Mouse (Mus musculus) G1E (cell line): ENCODE measurements at regions not wholly inside any gene's neighbourhood (a gene's known extent, or its start where the extent isn't known, plus 50 kb on each side); places are given as distances from the start of the nearest gene placed in this dataset.

Experiments
- ATAC-seq: 2 replicates; pipeline ENCODE4 v1.8.0; 2016; ENCODE audit warnings: mild to moderate bottlenecking; ENCODE audit not compliant: insufficient number of reproducible peaks, poor library complexity, low FRiP score, severe bottlenecking; ENCODE audit errors: extremely low read depth
- DNase-seq: peaks from one replicate; pipeline ENCODE4 v3.0.0; 2012; ENCODE audit warnings: low spot score
- H3K27me3 ChIP-seq: 2 replicates; pipeline ENCODE4 v1.6.1; 2012; ENCODE audit warnings: mild to moderate bottlenecking, low read length, inconsistent platforms; ENCODE audit not compliant: insufficient read depth
- H3K36me3 ChIP-seq: replicated peaks from 2 replicates; pipeline ENCODE3; 2012; ENCODE audit warnings: mild to moderate bottlenecking, inconsistent platforms
- H3K4me1 ChIP-seq: 2 replicates; pipeline ENCODE4 v1.6.1; 2012; ENCODE audit warnings: low read depth, low read length, inconsistent platforms, mixed read lengths; ENCODE audit not compliant: insufficient read depth
- H3K4me3 ChIP-seq: 2 replicates; pipeline ENCODE4 v1.5.1; 2012; ENCODE audit warnings: low read depth, mild to moderate bottlenecking, inconsistent platforms, low read length, moderate library complexity, mixed read lengths
- H3K9me3 ChIP-seq: replicated peaks from 2 replicates; pipeline ENCODE4 v1.6.1; 2012; ENCODE audit warnings: inconsistent platforms
- CTCF ChIP-seq: IDR thresholded peaks from 2 replicates; pipeline ENCODE4 v1.5.1; 2012; ENCODE audit warnings: low read depth, low read length, inconsistent platforms, mixed read lengths
- GATA1 ChIP-seq: IDR thresholded peaks from 2 replicates; pipeline ENCODE4 v1.6.1; 2012; ENCODE audit warnings: borderline replicate concordance, low read length, inconsistent platforms, mixed read lengths
- GATA2 ChIP-seq: IDR thresholded peaks from 2 replicates; pipeline ENCODE4 v1.6.1; 2012; ENCODE audit warnings: low read depth, low read length, inconsistent platforms, borderline replicate concordance
- POLR2AphosphoS5 ChIP-seq: IDR thresholded peaks from 2 replicates; pipeline ENCODE4 v1.6.1; 2012; ENCODE audit warnings: low read depth, low read length, inconsistent platforms; ENCODE audit not compliant: insufficient replicate concordance
- TAL1 ChIP-seq: conservative IDR thresholded peaks from 2 replicates; pipeline ENCODE4 v1.6.1; 2012; ENCODE audit warnings: low read depth, low read length, inconsistent platforms, mixed read lengths

- no peaks in the 10 kb centered on the region for H3K4me1 ChIP-seq
- H3K9me3 ChIP-seq: no peaks in the 10 kb centered on the region
- H3K36me3 ChIP-seq: no peaks in the 10 kb centered on the region
- no peaks in the 10 kb centered on the region for H3K27me3 ChIP-seq
- ATAC-seq (no peak), DNase-seq (no peak)
- H3K4me3 ChIP-seq: no peak overlapping the region
- no peak for TF ChIP-seq CTCF
- TF ChIP-seq GATA1: no peak
- no peak for TF ChIP-seq TAL1
- TF ChIP-seq POLR2AphosphoS5: no peak
- no peak for TF ChIP-seq GATA2
Measured at GRCm38 (mm10) chr7:89051240-89051639, 352.8 kb downstream of the Tmem135 start.

- TF ChIP-seq POLR2AphosphoS5 (no peak), TAL1 (no peak), GATA1 (no peak), GATA2 (no peak), CTCF (no peak)
- H3K4me3 ChIP-seq: no peak overlapping the region
- H3K27me3 ChIP-seq: no peaks in the 10 kb centered on the region
- DNase-seq: no peak
- ATAC-seq: no peak
- no peaks in the 10 kb centered on the region for H3K4me1 ChIP-seq
- H3K9me3 ChIP-seq: no peaks in the 10 kb centered on the region
- H3K36me3 ChIP-seq: no peaks in the 10 kb centered on the region
Measured at GRCm38 (mm10) chr7:89046405-89047217, 357.4 kb downstream of the Tmem135 start.

GRCm38 (mm10) chr7:89042977-89043376 is 361.0 kb downstream of the Tmem135 start:
- no peaks in the 10 kb centered on the region for H3K27me3 ChIP-seq
- no peaks in the 10 kb centered on the region for H3K4me1 ChIP-seq
- H3K4me3 ChIP-seq: no peak overlapping the region
- ATAC-seq (no peak), DNase-seq (no peak)
- TF ChIP-seq POLR2AphosphoS5: no peak
- no peak for TF ChIP-seq GATA2
- TF ChIP-seq CTCF: no peak
- TF ChIP-seq GATA1: no peak
- TF ChIP-seq TAL1: no peak
- no peaks in the 10 kb centered on the region for H3K36me3 ChIP-seq
- H3K9me3 ChIP-seq: no peaks in the 10 kb centered on the region

GRCm38 (mm10) chr7:89041287-89041686 is 362.7 kb downstream of the Tmem135 start:
- ATAC-seq (no peak), DNase-seq (no peak)
- no peak for TF ChIP-seq POLR2AphosphoS5
- no peak for TF ChIP-seq GATA2

GRCm38 (mm10) chr7:89040139-89040538 is 363.9 kb downstream of the Tmem135 start:
- DNase-seq (no peak), ATAC-seq (no peak)
- TF ChIP-seq POLR2AphosphoS5: no peak
- TF ChIP-seq TAL1: no peak
- no peak for TF ChIP-seq GATA1
- no peak for TF ChIP-seq GATA2
- TF ChIP-seq CTCF: no peak
- Histone ChIP-seq H3K4me3 (no peak overlapping the region), H3K4me1 (no peaks in the 10 kb centered on the region), H3K9me3 (no peaks in the 10 kb centered on the region), H3K27me3 (no peaks in the 10 kb centered on the region), H3K36me3 (no peaks in the 10 kb centered on the region)

More at GRCm38 (mm10) chr7:89041287-89041686, 362.7 kb downstream of the Tmem135 start:
- H3K36me3 ChIP-seq: no peaks in the 10 kb centered on the region
- no peaks in the 10 kb centered on the region for H3K4me1 ChIP-seq
- no peaks in the 10 kb centered on the region for H3K9me3 ChIP-seq
- no peaks in the 10 kb centered on the region for H3K27me3 ChIP-seq
- no peak overlapping the region for H3K4me3 ChIP-seq

GRCm38 (mm10) chr7:89035138-89035996 is 368.7 kb downstream of the Tmem135 start:
- no peak for ATAC-seq
- Histone ChIP-seq H3K36me3 (no peaks in the 10 kb centered on the region), H3K4me3 (no peak overlapping the region), H3K9me3 (no peaks in the 10 kb centered on the region), H3K4me1 (no peaks in the 10 kb centered on the region), H3K27me3 (no peaks in the 10 kb centered on the region)
- no peak for TF ChIP-seq GATA1
- TF ChIP-seq CTCF: no peak
- DNase-seq: no peak
